Comparison of ENCODE assay signal across 9 mouse cellular contexts in the genomic region with DNA sequence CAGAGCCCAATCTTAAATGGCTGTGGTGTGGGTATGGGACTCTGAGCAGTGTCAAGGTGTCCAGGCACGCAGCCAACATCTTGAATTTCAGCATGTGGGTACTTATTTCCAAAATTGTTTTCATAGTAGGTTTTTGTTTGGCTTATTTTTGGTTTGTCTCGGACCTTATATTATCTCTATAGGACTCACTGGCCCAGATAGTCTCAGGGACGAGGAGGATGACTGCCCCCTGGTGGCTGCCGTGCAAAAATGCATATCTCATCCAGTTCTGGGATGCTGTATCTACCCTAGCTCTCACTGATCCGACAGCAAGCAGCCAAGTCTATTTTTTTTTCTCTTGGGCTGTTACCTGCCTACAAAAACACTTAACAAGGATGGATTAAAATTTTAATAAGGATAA.
DNase-seq lines count a peak whose midpoint lies in the region; ATAC-seq and TF ChIP-seq lines count a peak whose summit lies in the region.
"Had no signal": no experiment of that assay in that cellular context is flagged by ENCODE, and none has a peak within 500 bp of the region (broad histone marks: within the 10 kb centered on the region; RNA-seq: fewer than 3 reads in every experiment).

No protein-coding gene starts in this region.

- TF ChIP-seq POLR2A in testis, adult 2 months (IDR thresholded peaks at IDR 0.05; ENCODE audit: control insufficient read depth, low read depth, low read length), result no peak

- DNase-seq in heart, adult 8-10 months (ENCODE audit: low spot score), result peak; percentile 58
- peak; percentile 87 for DNase-seq in adrenal gland, postnatal 10 days
- DNase-seq in embryo, embryonic 9.5 days (ENCODE audit: extremely low spot score), result peak; percentile 67
- peak; percentile 36 to 54 for DNase-seq in left cerebral cortex, postnatal 36 days (ENCODE audit: low spot score in 2 of 2)
- peak; percentile 81 for DNase-seq in midbrain, postnatal 0 days (ENCODE audit: low spot score)

- no peak for ATAC-seq in heart, embryonic 12.5 days (ENCODE audit: insufficient number of reproducible peaks, low FRiP score)
- ATAC-seq in hematopoietic stem cell, adult 5-6 weeks (replicated peaks in 1 of 2; ENCODE audit: insufficient read depth in 1 of 2, low FRiP score in 2 of 2, low TSS enrichment in 1 of 2, low read depth in 1 of 2, poor library complexity in 2 of 2, severe bottlenecking in 2 of 2), result peak; percentile 47 to 55; a peak in 2 of 4 replicates
- ATAC-seq in midbrain, postnatal 0 days (ENCODE audit: low FRiP score), result peak; percentile 72

- no peak overlapping the region for H3K27ac ChIP-seq in heart, embryonic 12.5 days (ENCODE audit: poor library complexity, severe bottlenecking)
- no peak overlapping the region for H3K27ac ChIP-seq in midbrain, postnatal 0 days (ENCODE audit: low read depth, low read length)
- no peak overlapping the region for H3K27ac ChIP-seq in testis, adult 2 months (ENCODE audit: control insufficient read depth, insufficient read depth, low read depth, low read length)
- H3K27ac ChIP-seq: lung, embryonic 15.5 days had no signal

- no peaks in the 10 kb centered on the region for H3K9me3 ChIP-seq in heart, embryonic 12.5 days (replicated peaks)
- H3K9me3 ChIP-seq in midbrain, postnatal 0 days (ENCODE audit: low read length), result no peaks in the 10 kb centered on the region
- H3K9me3 ChIP-seq: lung, embryonic 15.5 days had no signal

- H3K36me3 ChIP-seq in heart, embryonic 12.5 days, result peaks cover 47% of the 10 kb centered on the region
- H3K36me3 ChIP-seq in midbrain, postnatal 0 days (ENCODE audit: insufficient read depth, low read length), result peaks cover 28% of the 10 kb centered on the region
- H3K36me3 ChIP-seq in testis, adult 2 months (ENCODE audit: control insufficient read depth, insufficient read depth, low read length), result no peaks in the 10 kb centered on the region

- peak; percentile 91 for TF ChIP-seq CTCF in midbrain, postnatal 0 days (IDR thresholded peaks at IDR 0.05)
- TF ChIP-seq CTCF in testis, adult 2 months (IDR thresholded peaks at IDR 0.05; ENCODE audit: control insufficient read depth, insufficient read depth, insufficient replicate concordance, low read depth, low read length), result peak; percentile 86; the same call in 1 of the 2 replicates

- H3K4me2 ChIP-seq in heart, embryonic 12.5 days, result no peak overlapping the region
- no peak overlapping the region for H3K4me2 ChIP-seq in midbrain, postnatal 0 days (ENCODE audit: low read depth, low read length, poor library complexity, severe bottlenecking)
- H3K4me2 ChIP-seq: lung, embryonic 15.5 days had no signal

- H3K4me1 ChIP-seq in heart, embryonic 12.5 days (replicated peaks), result peaks cover 30% of the 10 kb centered on the region
- no peaks in the 10 kb centered on the region for H3K4me1 ChIP-seq in midbrain, postnatal 0 days (ENCODE audit: insufficient read depth, low read length)
- no peaks in the 10 kb centered on the region; the same call in 1 of the 2 replicates for H3K4me1 ChIP-seq in testis, adult 2 months (ENCODE audit: control insufficient read depth, insufficient read depth, low read length)

- no peak overlapping the region for H3K9ac ChIP-seq in heart, embryonic 12.5 days
- no peak overlapping the region for H3K9ac ChIP-seq in midbrain, postnatal 0 days (replicated peaks; ENCODE audit: low read length, poor library complexity, severe bottlenecking)
- H3K9ac ChIP-seq: lung, embryonic 15.5 days had no signal

- H3K27me3 ChIP-seq in heart, embryonic 12.5 days (replicated peaks), result no peaks in the 10 kb centered on the region
- no peaks in the 10 kb centered on the region for H3K27me3 ChIP-seq in midbrain, postnatal 0 days (ENCODE audit: insufficient read depth, low read length)
- H3K27me3 ChIP-seq in testis, adult 2 months (ENCODE audit: control insufficient read depth, insufficient read depth, low read length), result no peaks in the 10 kb centered on the region
- H3K27me3 ChIP-seq: lung, embryonic 15.5 days had no signal

- intact Hi-C loops in left cerebral cortex, postnatal 36 days (cut with DNase I), result loop anchor here (2.0 kb wide), 1 partner anchor 83 kb away; a partner anchor contains a TSS

- 10% methylated on average over 5 of the region's 5 CpGs for WGBS in heart, embryonic 12.5 days
- whole genome bisulfite sequencing in midbrain, postnatal 0 days, result 8% methylated on average over 5 of the region's 5 CpGs

- no peak overlapping the region for H3K4me3 ChIP-seq in heart, embryonic 12.5 days
- H3K4me3 ChIP-seq in midbrain, postnatal 0 days (ENCODE audit: low read depth, low read length), result no peak overlapping the region
- no peak overlapping the region for H3K4me3 ChIP-seq in testis, adult 2 months (ENCODE audit: control insufficient read depth, low read depth, low read length)
- H3K4me3 ChIP-seq: lung, embryonic 15.5 days had no signal
